Mouse (Mus musculus) ES-E14 (cell line): ENCODE data around the gene Rreb1. TPM values are rescaled to one million over a fixed set of nuclear protein-coding genes. Genes with fewer than 3 reads are reported as not detected.

Experiments used
- DNase-seq: peaks from one replicate; pipeline ENCODE4 v3.0.0-alpha.2; 2013; ENCODE audit warnings: low read depth, low spot score
- H3K27ac ChIP-seq: 2 replicates; pipeline ENCODE4 v1.5.1; 2012; ENCODE audit warnings: low read depth, mild to moderate bottlenecking, low read length, moderate library complexity, mixed read lengths; ENCODE audit not compliant: poor library complexity, insufficient read depth, severe bottlenecking
- H3K36me3 ChIP-seq: 2 replicates; pipeline ENCODE4 v1.6.1; 2012; ENCODE audit warnings: mild to moderate bottlenecking, low read length, moderate library complexity, mixed read lengths; ENCODE audit not compliant: control insufficient read depth, poor library complexity, insufficient read depth, severe bottlenecking
- H3K4me1 ChIP-seq, 2 experiments: fragments of 150-350 bp in 1 of 2; sonication (generic) in 1 of 2; 2 replicates each; pipeline ENCODE4 v1.6.1; 2012; ENCODE audit warnings: low read length in 2 of 2, mild to moderate bottlenecking in 1 of 2, mixed read lengths in 1 of 2; ENCODE audit not compliant: control insufficient read depth in 2 of 2, insufficient read depth in 2 of 2, poor library complexity in 1 of 2
- H3K4me3 ChIP-seq, 2 experiments: fragments of 150-350 bp in 1 of 2; sonication (generic) in 1 of 2; 2 replicates each; pipeline ENCODE4 v1.5.1; 2012; ENCODE audit warnings: low read length in 2 of 2, low read depth in 1 of 2, mild to moderate bottlenecking in 1 of 2, mixed read lengths in 1 of 2; ENCODE audit not compliant: insufficient read depth in 1 of 2, poor library complexity in 1 of 2, severe bottlenecking in 1 of 2
- H3K9ac ChIP-seq: 2 replicates; pipeline ENCODE4 v1.6.1; 2012; ENCODE audit warnings: low read depth, mild to moderate bottlenecking, low read length, mixed read lengths; ENCODE audit not compliant: poor library complexity, insufficient read depth, severe bottlenecking
- H3K9me3 ChIP-seq: fragments of 150-350 bp; sonication (generic); 2 replicates; pipeline ENCODE4 v1.6.1; 2012; ENCODE audit warnings: low read depth, mild to moderate bottlenecking, low read length; ENCODE audit not compliant: control insufficient read depth, insufficient read depth
- CHD2 ChIP-seq: IDR thresholded peaks from 2 replicates; pipeline ENCODE4 v1.6.1; 2014; ENCODE audit warnings: mild to moderate bottlenecking, low read depth, low read length, inconsistent platforms
- HCFC1 ChIP-seq: IDR thresholded peaks from 2 replicates; pipeline ENCODE4 v1.6.1; 2012; ENCODE audit warnings: low read length, inconsistent platforms, borderline replicate concordance; ENCODE audit not compliant: insufficient read depth
- MAFK ChIP-seq: IDR thresholded peaks from 2 replicates; pipeline ENCODE4 v1.6.1; 2014; ENCODE audit warnings: mild to moderate bottlenecking, low read depth, low read length, inconsistent platforms; ENCODE audit not compliant: insufficient read depth
- ZC3H11A ChIP-seq: IDR thresholded peaks from 2 replicates; pipeline ENCODE4 v1.6.1; 2012; ENCODE audit warnings: low read depth, mild to moderate bottlenecking, inconsistent platforms, low read length, borderline replicate concordance
- ZNF384 ChIP-seq: IDR thresholded peaks from 2 replicates; pipeline ENCODE4 v1.6.1; 2012; ENCODE audit warnings: low read depth, low read length, inconsistent platforms
- in situ Hi-C, 2 experiments: fragments of 600-800 bp; cut with MboI; formaldehyde crosslinking; loops; one replicate each; pipeline ENCODE4 v1.15.1; 2025; ENCODE audit warnings: low sequenced_read_pairs in 2 of 2, inconsistent platforms in 1 of 2; ENCODE audit not compliant: unreplicated experiment in 2 of 2
- total RNA-seq: library from RNA; depleted of rRNA; stranded (reverse); fragments of 300-350 nt; gene quantifications from 2 replicates; pipeline ENCODE4 v1.2.3, GENCODE M21; 2012

Gene Rreb1
- total RNA-seq, 1 experiment: 14.7 TPM

- H3K4me1 ChIP-seq: peaks cover 1 to 3% of the 10 kb centered on the region in 2 experiments; a peak in 1 of 4 replicates
- in situ Hi-C loops: no loop called here
- H3K9me3 ChIP-seq: no peaks in the 10 kb centered on the region
- DNase-seq: no peak
- no peak overlapping the region for H3K27ac ChIP-seq
- no peak overlapping the region for H3K4me3 ChIP-seq
- TF ChIP-seq HCFC1 (no peak), MAFK (no peak), ZC3H11A (no peak)
- H3K9ac ChIP-seq: no peak overlapping the region
- no peaks in the 10 kb centered on the region for H3K36me3 ChIP-seq
Measured at GRCm38 (mm10) chr13:37798811-37799210, 20.6 kb downstream of the Rreb1 start.

DNA sequence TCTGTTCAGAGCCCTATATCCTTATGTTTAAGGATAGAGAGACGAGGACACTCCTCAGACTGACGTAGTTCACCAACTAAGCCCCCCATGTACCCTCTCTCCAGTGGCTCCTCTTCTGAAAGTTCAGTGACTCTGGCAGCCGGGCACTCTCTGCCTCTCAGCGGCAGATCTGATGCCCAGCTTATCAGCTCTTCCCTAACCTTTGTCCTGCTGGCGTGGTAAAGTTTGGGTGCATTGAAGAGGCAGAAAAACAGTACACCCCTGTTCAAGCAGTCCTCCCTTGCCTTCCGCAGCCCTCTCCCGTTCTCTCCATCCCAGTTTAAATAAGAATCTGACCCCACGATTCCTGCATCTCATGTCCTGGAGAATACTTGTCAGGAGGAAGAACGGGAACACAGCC is 21.2 kb downstream of the Rreb1 start:
- Histone ChIP-seq H3K4me1 (peaks cover 1 to 3% of the 10 kb centered on the region in 2 experiments; a peak in 1 of 4 replicates), H3K36me3 (no peaks in the 10 kb centered on the region), H3K27ac (no peak overlapping the region), H3K9ac (no peak overlapping the region), H3K9me3 (no peaks in the 10 kb centered on the region), H3K4me3 (no peak overlapping the region)
- in situ Hi-C loops: no loop called here
- DNase-seq: no peak
- TF ChIP-seq ZNF384: no peak
- TF ChIP-seq MAFK: no peak
- TF ChIP-seq CHD2: no peak
- TF ChIP-seq ZC3H11A: no peak
- no peak for TF ChIP-seq HCFC1

GRCm38 (mm10) chr13:37801101-37802075 is 23.2 kb downstream of the Rreb1 start:
- no peak for DNase-seq
- TF ChIP-seq ZNF384 (no peak), HCFC1 (no peak), CHD2 (no peak), ZC3H11A (no peak), MAFK (no peak)
- Histone ChIP-seq H3K9ac (no peak overlapping the region), H3K27ac (no peak overlapping the region), H3K4me1 (peaks cover 1 to 3% of the 10 kb centered on the region in 2 experiments; a peak in 1 of 4 replicates), H3K9me3 (no peaks in the 10 kb centered on the region), H3K36me3 (no peaks in the 10 kb centered on the region), H3K4me3 (no peak overlapping the region)
- in situ Hi-C loops: no loop called here

DNA sequence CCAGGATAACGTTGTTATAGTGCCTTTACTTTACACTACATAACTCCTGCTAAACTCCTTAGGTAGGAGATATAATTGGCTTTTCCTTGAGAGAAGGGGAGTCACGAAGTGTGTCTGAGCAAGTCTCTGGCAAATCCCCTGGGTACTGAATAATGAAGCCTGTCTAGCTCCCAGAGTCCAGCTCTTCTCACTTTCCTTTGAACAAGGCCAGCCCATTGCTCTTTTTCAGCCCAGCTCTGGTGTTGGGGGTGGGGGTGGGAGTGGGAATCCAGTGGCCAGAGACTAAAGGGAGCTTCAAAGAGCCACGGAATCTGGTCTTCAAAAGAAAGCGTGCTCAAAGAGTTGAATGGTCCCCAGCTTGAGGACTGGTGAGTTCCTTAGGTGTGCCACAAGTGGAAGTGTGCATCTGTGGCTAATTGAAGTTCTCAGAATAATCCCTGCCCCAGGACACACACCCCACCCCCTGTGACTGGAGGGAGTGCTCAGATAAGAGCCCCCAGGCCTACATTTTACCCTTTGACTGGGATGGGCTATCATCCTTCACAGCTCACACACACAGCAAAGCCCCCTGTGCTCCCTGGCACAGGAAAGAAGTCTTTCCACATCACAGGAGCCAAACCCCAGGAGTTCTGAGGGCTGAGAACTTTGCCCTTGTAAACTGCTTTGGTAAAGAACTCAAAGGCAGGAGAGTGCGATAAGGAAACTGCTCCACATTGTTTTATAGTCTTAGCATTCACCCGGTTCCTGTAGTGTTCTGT is 24.2 kb downstream of the Rreb1 start:
- in situ Hi-C loops: no loop called here
- H3K4me3 ChIP-seq: no peak overlapping the region
- TF ChIP-seq CHD2 (no peak), ZC3H11A (no peak)
- no peak for DNase-seq
- no peak overlapping the region for H3K27ac ChIP-seq
- no peaks in the 10 kb centered on the region for H3K36me3 ChIP-seq
- H3K9ac ChIP-seq: no peak overlapping the region
- no peaks in the 10 kb centered on the region for H3K9me3 ChIP-seq
- peaks cover 1 to 3% of the 10 kb centered on the region in 2 experiments; a peak in 1 of 4 replicates for H3K4me1 ChIP-seq
